Mouse (Mus musculus) ovary, adult 10 weeks (tissue): ENCODE results near the gene Vmn1r211. TPM values are rescaled to one million over a fixed set of nuclear protein-coding genes. Genes with fewer than 3 reads are reported as not detected.

Experiments
- polyA plus RNA-seq: library from polyadenylated mRNA; stranded (reverse); fragments of 350-450 nt; fragmentation: Illumina TruSeq; extraction: RNeasy Lipid Tissue Mini Kit (QIAGEN cat#74804); gene quantifications from one replicate; pipeline ENCODE4 v1.2.3, GENCODE M21; 2014

Vmn1r211 gene
- polyA plus RNA-seq, result not detected

GRCm38 (mm10) chr13:22857461-22857860 is at the start of gene Vmn1r211:
TSS of gene Vmn1r211 (minus strand) at chr13:22857561.

GRCm38 (mm10) chr13:22884105-22884504 is 26.7 kb upstream of the Vmn1r211 start, which contains the start of gene Vmn1r212:
TSS of gene Vmn1r212 (minus strand) at chr13:22884205.

GRCm38 (mm10) chr13:22831248-22831647 is 26.1 kb downstream of the Vmn1r211 start, which contains the start of gene Vmn1r210:
TSS of gene Vmn1r210 (minus strand) at chr13:22831348.

GRCm38 (mm10) chr13:22809582-22809981 is 47.8 kb downstream of the Vmn1r211 start, which contains the start of gene Vmn1r209:
TSS of gene Vmn1r209 (minus strand) at chr13:22809682.

Other genes with a start within 250 kb of the Vmn1r211 start
- not detected for gene Vmn1r206, start 233.3 kb downstream of the Vmn1r211 start, polyA plus RNA-seq
- not detected for gene Vmn1r207-ps, start 127.9 kb downstream of the Vmn1r211 start, polyA plus RNA-seq
- not detected for gene Vmn1r208, start 80.2 kb downstream of the Vmn1r211 start, polyA plus RNA-seq
- gene Vmn1r209, start 47.9 kb downstream of the Vmn1r211 start, polyA plus RNA-seq, result not detected
- not detected for gene Vmn1r210, start 26.2 kb downstream of the Vmn1r211 start, polyA plus RNA-seq
- not detected for gene Vmn1r212, start 26.6 kb upstream of the Vmn1r211 start, polyA plus RNA-seq
- not detected for gene Vmn1r213, start 150.1 kb upstream of the Vmn1r211 start, polyA plus RNA-seq
- gene Vmn1r214, start 172.9 kb upstream of the Vmn1r211 start, polyA plus RNA-seq, result not detected
- gene Vmn1r215, start 210.5 kb upstream of the Vmn1r211 start, polyA plus RNA-seq, result not detected